Mouse (Mus musculus) ES-E14 (cell line): ENCODE measurements around the gene Kif5c.

Source experiments
- CHD2 ChIP-seq: IDR thresholded peaks from 2 replicates; pipeline ENCODE4 v1.6.1; 2014; ENCODE audit warnings: mild to moderate bottlenecking, low read depth, low read length, inconsistent platforms
- MAFK ChIP-seq: IDR thresholded peaks from 2 replicates; pipeline ENCODE4 v1.6.1; 2014; ENCODE audit warnings: mild to moderate bottlenecking, low read depth, low read length, inconsistent platforms; ENCODE audit not compliant: insufficient read depth
- ZC3H11A ChIP-seq: IDR thresholded peaks from 2 replicates; pipeline ENCODE4 v1.6.1; 2012; ENCODE audit warnings: low read depth, mild to moderate bottlenecking, inconsistent platforms, low read length, borderline replicate concordance
- ZNF384 ChIP-seq: IDR thresholded peaks from 2 replicates; pipeline ENCODE4 v1.6.1; 2012; ENCODE audit warnings: low read depth, low read length, inconsistent platforms

GRCm38 (mm10) chr2:49787376-49788050 lies 168.4 kb downstream of the Kif5c start, which contains the start of gene Lypd6b:
- TF ChIP-seq ZNF384 (no peak), MAFK (no peak), ZC3H11A (no peak), CHD2 (no peak)
